Mouse (Mus musculus) midbrain, embryonic 15.5 days (tissue): Measurements from ENCODE around the gene Col5a3. TPM values are rescaled to one million over a fixed set of nuclear protein-coding genes. Genes with fewer than 3 reads are reported as not detected.

Experiments
- ATAC-seq: fragments of 200-750 bp; cut with Nextera tagmentation; replicated peaks from 2 replicates; pipeline ENCODE4 v1.8.0; 2017; ENCODE audit warnings: moderate TSS enrichment
- H3K27ac ChIP-seq: fragments of 300-500 bp; sonication (generic); 2 replicates; pipeline ENCODE4 v1.5.1; 2015; ENCODE audit warnings: mild to moderate bottlenecking, inconsistent platforms
- H3K27me3 ChIP-seq: fragments of 300-500 bp; sonication (generic); replicated peaks from 2 replicates; pipeline ENCODE4 v1.6.1; 2015; ENCODE audit warnings: inconsistent platforms
- H3K36me3 ChIP-seq: fragments of 300-500 bp; sonication (generic); replicated peaks from 2 replicates; pipeline ENCODE4 v1.6.1; 2015; ENCODE audit warnings: inconsistent platforms
- H3K4me1 ChIP-seq: fragments of 300-500 bp; sonication (generic); 2 replicates; pipeline ENCODE4 v1.6.1; 2015; ENCODE audit warnings: inconsistent platforms
- H3K4me2 ChIP-seq: fragments of 300-500 bp; sonication (generic); 2 replicates; pipeline ENCODE4 v1.6.1; 2015; ENCODE audit warnings: inconsistent platforms, mild to moderate bottlenecking, moderate library complexity
- H3K4me3 ChIP-seq: fragments of 300-500 bp; sonication (generic); 2 replicates; pipeline ENCODE4 v1.5.1; 2015; ENCODE audit warnings: mild to moderate bottlenecking, inconsistent platforms
- H3K9ac ChIP-seq: fragments of 300-500 bp; sonication (generic); 2 replicates; pipeline ENCODE4 v1.6.1; 2015; ENCODE audit warnings: mild to moderate bottlenecking, inconsistent platforms
- H3K9me3 ChIP-seq: fragments of 300-500 bp; sonication (generic); 2 replicates; pipeline ENCODE4 v1.6.1; 2016; ENCODE audit warnings: inconsistent platforms
- WGBS: fragments of 180-500 bp; shearing (Covaris S2); methylation state at CpG from one replicate; pipeline ENCODE4 v1.1.7; 2015; ENCODE audit warnings: mixed read lengths; 5-methylcytosine and 5-hydroxymethylcytosine counted together
- polyA plus RNA-seq: library from polyadenylated mRNA; unstranded; fragments of >200 nt; fragmentation: Nextera tagmentation; extraction: Ambion mirVana; gene quantifications from 2 replicates; pipeline ENCODE4 v1.2.1, GENCODE M21; 2015

Gene Col5a3
- polyA plus RNA-seq, 1 experiment from 2014 or later, result 0.85 TPM

DNA sequence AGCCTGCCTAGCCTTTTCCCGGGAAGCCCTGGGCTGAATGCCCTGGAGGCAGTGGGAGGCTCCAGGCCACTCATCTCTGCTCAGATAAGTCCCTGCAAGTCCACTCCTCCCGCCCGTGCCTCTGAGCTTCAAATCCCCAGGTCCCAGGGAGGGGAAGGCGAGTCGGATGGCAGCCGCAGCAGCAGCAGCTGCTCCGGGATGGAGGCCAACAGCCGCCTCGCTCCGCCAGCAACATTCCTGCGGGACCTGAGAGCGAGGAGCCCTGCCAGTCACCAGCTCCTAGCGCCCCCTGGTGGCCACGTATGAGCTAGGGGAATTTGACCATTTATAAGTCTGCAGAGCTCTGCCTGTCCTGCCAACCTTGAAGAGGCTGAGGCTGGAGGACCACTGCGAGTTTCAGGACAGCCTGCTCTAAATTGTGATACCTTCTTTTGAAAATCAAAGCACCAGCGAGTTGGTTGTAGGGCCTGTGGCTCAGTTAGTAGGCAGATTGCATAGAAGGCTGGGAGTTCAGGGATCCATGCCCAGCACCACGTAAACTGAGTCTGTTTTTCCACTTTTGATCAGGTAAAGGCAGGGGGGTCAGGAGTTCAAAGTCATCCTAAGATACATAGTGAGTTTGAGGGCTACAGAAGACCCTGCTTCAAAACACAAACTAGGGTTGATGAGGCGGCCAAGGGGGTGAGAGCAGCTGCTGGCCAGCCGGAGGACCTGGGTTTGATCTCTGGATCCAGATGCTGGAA, 16.2 kb upstream of the Col5a3 start:
- Histone ChIP-seq H3K27ac (0 out of 2 replicates have a peak overlapping the region, but pooled peaks have one; percentile 21), H3K9ac (peak overlapping the region; percentile 37), H3K4me2 (peak overlapping the region; percentile 45), H3K4me1 (peaks cover 8% of the 10 kb centered on the region; the same call in 1 of the 2 replicates), H3K36me3 (no peaks in the 10 kb centered on the region), H3K9me3 (no peaks in the 10 kb centered on the region), H3K27me3 (no peaks in the 10 kb centered on the region), H3K4me3 (peak overlapping the region; percentile 17; the same call in 1 of the 2 replicates)
- ATAC-seq, result peak; percentile 93
- 16% methylated on average over 19 of the region's 19 CpGs for WGBS

DNA sequence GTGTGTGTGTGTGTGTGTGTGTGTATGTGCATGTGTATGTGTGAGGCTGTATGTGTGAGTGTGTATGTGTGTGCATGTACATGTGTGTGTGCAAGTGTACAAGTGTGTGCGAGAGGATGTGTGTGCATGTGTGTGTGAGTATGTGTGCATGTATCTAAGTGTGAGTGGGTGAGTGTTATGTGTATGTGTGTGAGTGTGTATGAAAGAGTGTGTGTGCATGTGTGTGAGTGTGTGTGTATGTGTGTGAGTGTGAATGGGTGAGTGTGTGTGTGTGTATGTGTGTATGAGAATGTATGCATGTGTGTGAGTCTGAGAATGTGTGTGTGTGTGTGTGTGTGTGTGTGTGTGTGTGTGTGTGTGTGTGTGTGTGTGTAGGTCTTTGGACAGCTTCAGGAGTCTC, 13.3 kb upstream of the Col5a3 start:
- Histone ChIP-seq H3K4me2 (no peak overlapping the region), H3K9me3 (no peaks in the 10 kb centered on the region)

DNA sequence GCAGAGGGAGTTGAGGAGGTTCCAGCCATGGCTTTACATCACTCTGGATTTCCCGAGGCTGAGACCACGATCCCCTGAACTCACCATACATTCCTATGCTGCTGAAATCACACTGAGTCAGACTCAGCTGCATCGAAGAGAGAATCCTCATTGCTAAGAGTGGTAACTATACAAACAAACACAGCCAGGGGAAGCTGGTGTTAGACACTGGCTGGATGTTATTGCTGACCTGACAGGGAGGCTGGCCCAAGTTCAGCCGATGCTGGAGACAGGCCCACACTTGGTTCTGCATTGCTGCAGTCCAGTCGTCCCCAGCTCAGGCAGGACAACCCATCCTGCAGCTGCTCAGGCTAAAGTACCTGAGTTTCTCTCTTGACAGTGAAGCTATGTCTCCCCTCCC, 10.9 kb upstream of the Col5a3 start:
- Histone ChIP-seq H3K9ac (no peak overlapping the region), H3K4me2 (no peak overlapping the region), H3K27ac (no peak overlapping the region), H3K36me3 (no peaks in the 10 kb centered on the region), H3K9me3 (no peaks in the 10 kb centered on the region), H3K4me1 (peaks cover 3% of the 10 kb centered on the region; the same call in 1 of the 2 replicates), H3K4me3 (no peak overlapping the region), H3K27me3 (no peaks in the 10 kb centered on the region)
- 75% methylated on average over 5 of the region's 5 CpGs for WGBS
- ATAC-seq, result no peak

More for the DNA sequence above, 13.3 kb upstream of the Col5a3 start:
- no peaks in the 10 kb centered on the region for H3K27me3 ChIP-seq
- no peaks in the 10 kb centered on the region for H3K36me3 ChIP-seq
- H3K27ac ChIP-seq, result no peak overlapping the region
- no peak overlapping the region for H3K9ac ChIP-seq
- WGBS, result 96% methylated on average over 1 of the region's 1 CpGs
- peaks cover 8% of the 10 kb centered on the region; the same call in 1 of the 2 replicates for H3K4me1 ChIP-seq
- ATAC-seq, result no peak
- H3K4me3 ChIP-seq, result no peak overlapping the region

DNA sequence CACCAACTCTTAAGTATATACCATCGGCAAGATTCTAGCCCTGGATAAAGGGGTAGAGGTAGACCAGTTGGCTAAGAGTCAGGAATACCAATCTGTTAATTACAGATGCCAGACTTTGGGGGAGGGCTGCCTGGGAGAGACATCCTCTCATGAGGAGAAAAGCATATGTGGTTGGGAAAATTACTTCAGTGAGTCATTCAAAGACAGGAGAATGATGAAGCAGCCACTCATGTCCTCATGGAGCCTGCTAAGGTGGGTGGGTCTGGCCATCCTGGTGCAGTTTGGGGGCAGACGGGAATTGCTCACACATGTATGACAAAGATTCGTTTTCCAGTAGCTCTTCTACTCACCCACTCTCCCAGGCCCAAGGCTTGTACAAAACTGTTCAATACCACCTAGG, 8.0 kb upstream of the Col5a3 start:
- Histone ChIP-seq H3K9me3 (no peaks in the 10 kb centered on the region), H3K4me2 (no peak overlapping the region), H3K27me3 (no peaks in the 10 kb centered on the region), H3K9ac (no peak overlapping the region), H3K36me3 (no peaks in the 10 kb centered on the region), H3K4me1 (no peaks in the 10 kb centered on the region), H3K27ac (no peak overlapping the region), H3K4me3 (no peak overlapping the region)
- no peak for ATAC-seq
- WGBS, result 90% methylated on average over 3 of the region's 3 CpGs

DNA sequence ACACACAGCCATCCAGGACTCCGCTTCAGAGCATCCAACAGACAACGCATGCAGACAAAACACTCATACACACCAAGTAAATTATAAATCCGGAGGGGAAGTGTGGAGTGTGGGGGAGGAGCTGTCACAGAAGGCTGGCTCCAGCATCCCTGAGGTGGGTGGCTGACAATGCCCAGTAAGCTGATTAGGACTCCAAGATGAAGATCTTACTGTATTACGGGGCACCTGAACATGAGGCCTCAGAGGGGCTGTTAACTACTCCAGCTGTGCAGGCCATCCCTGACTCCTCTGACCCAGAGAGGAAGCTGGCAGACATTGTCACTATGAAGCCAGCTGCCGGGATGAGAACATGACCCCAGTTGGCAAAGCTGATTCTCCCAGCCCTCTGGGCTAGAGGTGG, 5.1 kb upstream of the Col5a3 start:
- WGBS, result 68% methylated on average over 5 of the region's 5 CpGs
- H3K27ac ChIP-seq, result no peak overlapping the region
- peaks cover 2% of the 10 kb centered on the region for H3K4me1 ChIP-seq
- no peak overlapping the region for H3K9ac ChIP-seq
- peaks cover under 1% of the 10 kb centered on the region for H3K27me3 ChIP-seq
- H3K4me3 ChIP-seq, result no peak overlapping the region
- no peak overlapping the region for H3K4me2 ChIP-seq
- H3K9me3 ChIP-seq, result no peaks in the 10 kb centered on the region
- H3K36me3 ChIP-seq, result no peaks in the 10 kb centered on the region
- ATAC-seq, result no peak

DNA sequence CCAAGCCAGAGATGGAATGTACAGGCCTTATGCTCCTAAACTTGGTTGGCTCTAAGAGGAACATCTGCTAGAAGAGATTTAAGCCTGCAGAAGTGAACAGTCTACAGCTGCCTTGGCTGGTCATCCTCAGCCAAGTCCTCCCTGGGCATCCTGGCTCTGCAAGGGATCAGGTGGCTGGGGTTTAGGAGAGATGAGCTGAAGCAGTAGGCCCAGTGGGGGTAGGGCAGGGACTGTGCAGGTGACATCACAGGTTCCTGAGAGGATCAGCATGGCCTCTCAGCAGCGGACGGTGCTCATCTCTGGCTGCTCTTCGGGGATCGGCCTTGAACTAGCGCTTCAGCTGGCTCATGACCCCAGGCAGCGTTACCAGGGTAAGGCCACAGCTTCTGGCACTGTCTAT, 3.4 kb upstream of the Col5a3 start, which contains the start of gene Rdh8:
Gene Rdh8 (plus strand): TSS at position 268 of the 400 bp plus-strand sequence.
- Histone ChIP-seq H3K9ac (no peak within 1 kb of the TSS), H3K27me3 (peaks cover 4% of the 10 kb centered on the region), H3K4me3 (no peak within 1 kb of the TSS), H3K4me2 (no peak within 1 kb of the TSS), H3K36me3 (no peaks in the 10 kb centered on the region), H3K27ac (no peak within 1 kb of the TSS), H3K4me1 (peaks cover 7% of the 10 kb centered on the region), H3K9me3 (no peaks in the 10 kb centered on the region)
- WGBS, result 79% methylated on average over 6 of the region's 6 CpGs
- ATAC-seq, result no peak

DNA sequence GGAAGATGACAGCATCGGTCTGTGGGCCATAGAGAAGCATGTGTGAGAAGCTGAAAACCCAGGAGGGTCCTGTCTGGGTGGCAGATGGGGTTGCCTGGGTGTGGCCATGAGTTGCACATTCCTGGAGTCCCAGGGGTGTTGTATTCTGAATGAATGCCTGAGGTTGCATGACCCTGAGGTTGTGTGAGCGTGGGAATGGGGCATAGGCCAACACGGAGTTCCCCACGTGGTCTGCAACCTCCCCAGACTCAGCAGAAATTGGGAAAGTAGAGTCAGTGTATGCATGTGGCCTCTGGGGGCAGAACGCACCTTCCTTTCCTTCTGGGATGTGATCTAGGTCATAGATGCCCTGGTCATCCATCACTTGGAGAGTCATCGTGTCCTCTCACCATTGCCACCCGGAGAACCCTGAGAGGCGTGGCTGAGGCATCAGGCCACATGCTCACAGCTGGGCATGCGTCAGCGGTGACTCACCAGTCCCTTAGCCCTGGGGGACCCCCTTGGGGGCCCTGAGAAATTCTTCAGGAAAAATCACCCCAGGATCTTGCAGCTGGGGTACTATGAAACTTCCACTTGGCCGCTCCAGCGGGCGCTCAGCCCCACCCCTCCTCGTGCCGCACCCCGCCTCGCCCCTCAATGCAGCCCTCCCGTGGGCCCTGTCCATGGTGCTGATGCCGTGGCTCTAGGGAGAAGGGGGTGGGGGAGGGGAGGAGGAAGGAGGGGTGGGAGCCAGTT, 2.2 kb downstream of the Col5a3 start:
- Histone ChIP-seq H3K27ac (no peak overlapping the region), H3K4me3 (no peak overlapping the region), H3K4me2 (no peak overlapping the region), H3K4me1 (peaks cover 7% of the 10 kb centered on the region), H3K9ac (no peak overlapping the region), H3K36me3 (no peaks in the 10 kb centered on the region), H3K27me3 (peaks cover 8% of the 10 kb centered on the region), H3K9me3 (no peaks in the 10 kb centered on the region)
- ATAC-seq, result no peak
- WGBS, result 21% methylated on average over 19 of the region's 19 CpGs

DNA sequence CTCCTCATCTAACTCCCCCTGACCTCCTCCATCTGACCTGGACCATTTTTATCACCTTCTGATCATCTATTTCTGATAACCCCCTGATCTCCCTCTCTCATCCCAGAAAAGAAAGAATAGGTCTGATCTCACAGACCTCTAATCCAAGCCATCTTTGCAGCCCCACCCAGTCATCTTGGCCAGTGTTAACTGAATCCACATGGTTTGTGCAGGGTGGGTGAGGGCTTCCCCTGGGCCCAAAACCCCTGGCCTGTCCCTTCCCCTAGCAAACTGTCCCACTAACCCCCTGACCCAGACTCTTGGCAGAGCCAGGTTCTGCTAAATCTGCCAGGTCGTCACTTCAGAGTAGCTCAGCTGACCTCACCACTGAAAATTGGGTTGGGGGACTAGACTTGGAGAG, 4.1 kb downstream of the Col5a3 start:
- H3K27me3 ChIP-seq, result peaks cover 8% of the 10 kb centered on the region

DNA sequence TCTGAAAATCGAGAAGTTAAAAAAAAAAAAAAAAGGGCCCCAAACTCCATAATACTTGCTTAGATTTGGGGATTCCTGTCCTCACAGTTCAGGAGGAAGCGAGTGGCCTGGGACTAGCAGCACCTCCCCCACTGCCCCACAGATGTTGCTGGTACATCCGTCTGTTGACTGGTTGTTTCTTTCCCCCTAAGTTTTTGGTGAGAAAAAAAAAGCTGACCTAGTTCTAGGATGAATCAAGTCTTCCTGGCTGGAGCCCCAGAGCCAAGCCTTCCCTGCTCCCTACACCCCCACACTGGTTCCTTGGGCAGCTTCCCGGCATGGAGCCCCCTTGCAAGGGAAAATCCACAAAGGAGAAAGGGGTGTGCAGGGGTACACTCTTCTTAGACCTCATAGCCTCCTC, 4.6 kb downstream of the Col5a3 start:
- H3K27ac ChIP-seq, result no peak overlapping the region
- peaks cover 7% of the 10 kb centered on the region for H3K4me1 ChIP-seq
- 59% methylated on average over 4 of the region's 4 CpGs for WGBS
- H3K4me2 ChIP-seq, result no peak overlapping the region
- H3K4me3 ChIP-seq, result no peak overlapping the region
- no peak for ATAC-seq
- no peaks in the 10 kb centered on the region for H3K36me3 ChIP-seq
- H3K27me3 ChIP-seq, result peaks cover 8% of the 10 kb centered on the region
- H3K9me3 ChIP-seq, result no peaks in the 10 kb centered on the region
- no peak overlapping the region for H3K9ac ChIP-seq

More for the DNA sequence above, 4.1 kb downstream of the Col5a3 start:
- H3K9ac ChIP-seq, result no peak overlapping the region
- H3K36me3 ChIP-seq, result no peaks in the 10 kb centered on the region
- H3K4me1 ChIP-seq, result peaks cover 7% of the 10 kb centered on the region
- no peak overlapping the region for H3K27ac ChIP-seq
- no peak overlapping the region for H3K4me2 ChIP-seq
- WGBS, result 71% methylated on average over 1 of the region's 1 CpGs
- ATAC-seq, result no peak
- no peak overlapping the region for H3K4me3 ChIP-seq
- no peaks in the 10 kb centered on the region for H3K9me3 ChIP-seq

DNA sequence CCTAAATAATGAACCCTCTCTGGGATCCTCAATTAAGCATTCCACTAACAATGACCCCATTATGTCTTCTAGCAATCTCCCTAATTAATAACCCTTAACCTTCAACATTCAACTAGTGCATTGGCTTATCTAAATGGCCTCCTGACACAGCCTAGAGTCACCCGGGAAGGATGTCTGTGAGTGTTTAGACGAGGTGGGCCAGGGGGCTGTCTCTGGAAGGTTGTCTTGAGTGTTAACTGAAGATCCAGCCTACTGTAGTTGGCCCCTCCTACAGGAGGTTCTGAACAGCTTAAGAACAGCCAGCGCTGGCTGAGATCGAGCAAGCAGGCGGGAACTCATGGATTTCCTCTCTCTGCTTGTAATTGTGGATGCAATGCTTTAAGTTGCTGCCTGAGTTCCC, 9.2 kb downstream of the Col5a3 start:
- Histone ChIP-seq H3K4me3 (no peak overlapping the region), H3K27me3 (no peaks in the 10 kb centered on the region), H3K27ac (no peak overlapping the region), H3K36me3 (no peaks in the 10 kb centered on the region), H3K9ac (no peak overlapping the region), H3K4me1 (no peaks in the 10 kb centered on the region), H3K9me3 (no peaks in the 10 kb centered on the region), H3K4me2 (no peak overlapping the region)
- WGBS, result 59% methylated on average over 5 of the region's 5 CpGs
- no peak for ATAC-seq

DNA sequence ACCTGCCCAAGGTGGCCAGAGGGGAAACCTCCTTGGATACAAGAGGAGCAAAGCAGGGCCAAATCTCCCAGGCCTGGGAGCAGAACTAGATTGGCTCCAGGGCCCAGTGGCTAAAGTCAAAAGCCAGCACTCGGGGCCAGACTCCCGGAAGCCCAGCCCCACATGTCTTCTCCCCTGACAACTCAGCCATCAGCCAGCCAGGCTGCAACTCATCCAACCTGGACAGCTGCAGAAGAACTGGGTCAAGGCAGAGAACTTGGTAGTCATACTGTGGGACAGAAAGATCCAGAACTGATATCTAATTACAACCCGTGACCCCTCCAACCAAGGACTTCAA, 9.7 kb downstream of the Col5a3 start:
- no peaks in the 10 kb centered on the region for H3K36me3 ChIP-seq
- no peaks in the 10 kb centered on the region for H3K4me1 ChIP-seq
- no peak overlapping the region for H3K4me3 ChIP-seq
- H3K27ac ChIP-seq, result no peak overlapping the region
- no peak overlapping the region for H3K4me2 ChIP-seq
- no peak overlapping the region for H3K9ac ChIP-seq
- 84% methylated on average over 3 of the region's 3 CpGs for WGBS
- no peaks in the 10 kb centered on the region for H3K9me3 ChIP-seq
- no peak for ATAC-seq
- no peaks in the 10 kb centered on the region for H3K27me3 ChIP-seq

DNA sequence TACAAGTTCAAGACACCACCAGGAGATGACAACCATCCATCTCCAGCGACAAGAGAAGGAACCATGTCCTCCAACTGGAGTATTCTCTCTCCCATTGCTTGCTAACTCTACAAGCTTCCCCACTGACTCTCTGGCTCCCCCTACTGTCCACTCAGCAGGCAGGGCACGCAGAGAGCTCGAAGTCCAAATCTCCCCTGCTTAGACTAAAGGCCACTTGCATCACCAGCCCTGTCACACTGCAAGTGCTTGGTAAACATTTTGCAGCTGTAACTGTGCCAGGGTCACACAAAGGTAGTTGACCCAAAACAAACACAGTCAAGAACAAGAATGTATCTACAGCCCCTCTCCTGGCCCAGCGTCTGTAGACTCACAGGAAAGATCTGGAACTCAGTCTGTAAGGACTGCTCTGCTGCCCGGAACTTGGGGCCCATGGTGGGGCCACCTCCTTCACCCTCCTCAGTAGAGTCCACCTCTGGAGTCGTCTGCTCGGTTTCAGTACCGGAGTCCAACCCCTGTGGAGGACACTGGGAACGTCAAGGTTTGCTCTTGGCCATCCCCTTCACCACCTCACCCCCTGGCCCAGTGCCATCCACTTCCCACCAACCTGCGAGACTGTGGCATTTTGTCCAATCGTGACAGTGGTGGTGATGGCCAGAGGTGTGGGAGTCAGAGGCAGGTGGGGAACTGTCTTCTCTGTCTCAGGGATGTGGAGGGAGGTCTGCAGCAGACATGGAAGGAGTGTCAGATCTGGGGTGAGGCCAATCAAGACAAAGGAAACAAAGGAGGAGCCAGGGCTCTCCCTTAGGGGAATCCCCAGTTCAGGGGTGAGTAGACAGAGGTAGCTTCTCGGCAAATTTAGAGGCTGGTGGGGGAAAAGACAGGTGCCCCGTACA, 10.4 kb downstream of the Col5a3 start:
- no peaks in the 10 kb centered on the region for H3K36me3 ChIP-seq
- no peak overlapping the region for H3K4me3 ChIP-seq
- no peak overlapping the region for H3K27ac ChIP-seq
- no peaks in the 10 kb centered on the region for H3K9me3 ChIP-seq
- no peaks in the 10 kb centered on the region for H3K27me3 ChIP-seq
- no peak for ATAC-seq
- WGBS, result 79% methylated on average over 13 of the region's 13 CpGs
- no peak overlapping the region for H3K4me2 ChIP-seq
- H3K4me1 ChIP-seq, result no peaks in the 10 kb centered on the region
- no peak overlapping the region for H3K9ac ChIP-seq
